Mouse (Mus musculus): ENCODE data around the gene Adam33. TPM values are rescaled to one million over a fixed set of nuclear protein-coding genes. Genes with fewer than 3 reads are reported as not detected.
"Not testable (repeated sequence)": the region's sequence is repeated elsewhere in the genome, so short reads cannot be mapped to it uniquely, and the experiment has no call there.

The Adam33 gene
- 16.9 and 17.3 TPM in 2 replicates for polyA plus RNA-seq (2015; fragmentation: Nextera tagmentation; extraction: Ambion mirVana)

GRCm38 (mm10) chr2:131063404-131063864, at the start of gene Adam33:
TSS of gene Adam33 (minus strand) at chr2:131063814.
- Histone ChIP-seq H3K4me3 (ENCODE audit: low read length) (peak within 1 kb of the TSS; percentile 26), H3K9me3 (replicated peaks; ENCODE audit: control insufficient read depth, low read length) (no peaks in the 10 kb centered on the region), H3K27ac (ENCODE audit: low read length) (no peak within 1 kb of the TSS), H3K36me3 (ENCODE audit: control insufficient read depth, insufficient read depth) (no peaks in the 10 kb centered on the region), H3K27me3 (ENCODE audit: control insufficient read depth, insufficient read depth, low read length) (peaks cover 13% of the 10 kb centered on the region; the same call in 1 of the 2 replicates), H3K4me1 (ENCODE audit: control insufficient read depth, insufficient read depth, low read length) (peaks cover 31% of the 10 kb centered on the region), H3K4me2 (ENCODE audit: low read depth, low read length) (peak within 1 kb of the TSS; percentile 54), H3K9ac (ENCODE audit: low read length) (peak within 1 kb of the TSS; percentile 57)
- ATAC-seq (replicated peaks; ENCODE audit: extremely low read depth, insufficient read depth, low FRiP score) = no peak; the same call in 1 of the 2 replicates
- WGBS = 3% methylated on average over 23 of the region's 27 CpGs

DNA sequence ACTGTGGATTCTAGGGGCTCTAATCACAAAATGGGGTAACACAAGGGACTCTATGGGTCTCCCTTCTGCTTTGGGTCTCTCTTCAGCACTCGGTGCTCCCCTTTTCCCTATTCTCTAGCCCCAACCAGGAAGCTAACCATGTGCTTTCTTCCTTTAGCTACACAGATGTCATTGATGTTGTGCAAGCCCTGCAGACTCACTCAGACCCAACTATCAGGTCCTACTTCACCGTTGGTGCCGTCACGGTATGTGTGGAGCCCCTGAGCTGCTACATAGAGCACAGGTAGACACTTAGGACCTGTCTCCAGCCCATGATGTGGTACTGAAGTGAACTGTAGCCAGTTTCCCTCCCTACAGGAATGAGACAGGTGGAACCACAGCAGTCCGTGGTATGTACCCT, 42.4 kb upstream of the Adam33 start:
- Histone ChIP-seq H3K4me1 (ENCODE audit: control insufficient read depth, insufficient read depth, low read length) (peaks cover 8% of the 10 kb centered on the region), H3K9ac (ENCODE audit: low read length) (no peak overlapping the region), H3K4me2 (ENCODE audit: low read depth, low read length) (no peak overlapping the region), H3K36me3 (ENCODE audit: control insufficient read depth, insufficient read depth) (no peaks in the 10 kb centered on the region), H3K27me3 (ENCODE audit: control insufficient read depth, insufficient read depth, low read length) (no peaks in the 10 kb centered on the region), H3K27ac (ENCODE audit: low read length) (no peak overlapping the region), H3K9me3 (replicated peaks; ENCODE audit: control insufficient read depth, low read length) (no peaks in the 10 kb centered on the region), H3K4me3 (ENCODE audit: low read length) (no peak overlapping the region)
- no peak for ATAC-seq (replicated peaks; ENCODE audit: extremely low read depth, insufficient read depth, low FRiP score)
- 83% methylated on average over 5 of the region's 5 CpGs for WGBS

- not testable (repeated sequence) for ATAC-seq (replicated peaks; ENCODE audit: extremely low read depth, insufficient read depth, low FRiP score); H3K4me1 ChIP-seq (ENCODE audit: control insufficient read depth, insufficient read depth, low read length)
- WGBS = 77% methylated on average over 4 of the region's 4 CpGs
These were observed 41.4 kb upstream of the Adam33 start for GRCm38 (mm10) chr2:131105061-131105460.

GRCm38 (mm10) chr2:131104021-131104420, 40.4 kb upstream of the Adam33 start:
- H3K4me1 ChIP-seq (ENCODE audit: control insufficient read depth, insufficient read depth, low read length) = peaks cover 8% of the 10 kb centered on the region
- H3K9me3 ChIP-seq (replicated peaks; ENCODE audit: control insufficient read depth, low read length) = no peaks in the 10 kb centered on the region
- no peak overlapping the region for H3K9ac ChIP-seq (ENCODE audit: low read length)
- H3K4me2 ChIP-seq (ENCODE audit: low read depth, low read length) = no peak overlapping the region
- peak; percentile 75 for ATAC-seq (replicated peaks; ENCODE audit: extremely low read depth, insufficient read depth, low FRiP score)
- no peaks in the 10 kb centered on the region for H3K27me3 ChIP-seq (ENCODE audit: control insufficient read depth, insufficient read depth, low read length)
- WGBS = 57% methylated on average over 4 of the region's 4 CpGs
- peak overlapping the region; percentile 61 for H3K27ac ChIP-seq (ENCODE audit: low read length)
- H3K36me3 ChIP-seq (ENCODE audit: control insufficient read depth, insufficient read depth) = no peaks in the 10 kb centered on the region
- H3K4me3 ChIP-seq (ENCODE audit: low read length) = no peak overlapping the region

More at GRCm38 (mm10) chr2:131105061-131105460, 41.4 kb upstream of the Adam33 start:
- H3K9ac ChIP-seq (ENCODE audit: low read length); H3K9me3 ChIP-seq (replicated peaks; ENCODE audit: control insufficient read depth, low read length); H3K4me3 ChIP-seq (ENCODE audit: low read length); H3K4me2 ChIP-seq (ENCODE audit: low read depth, low read length); H3K27me3 ChIP-seq (ENCODE audit: control insufficient read depth, insufficient read depth, low read length); H3K27ac ChIP-seq (ENCODE audit: low read length); H3K36me3 ChIP-seq (ENCODE audit: control insufficient read depth, insufficient read depth): not testable (repeated sequence)

DNA sequence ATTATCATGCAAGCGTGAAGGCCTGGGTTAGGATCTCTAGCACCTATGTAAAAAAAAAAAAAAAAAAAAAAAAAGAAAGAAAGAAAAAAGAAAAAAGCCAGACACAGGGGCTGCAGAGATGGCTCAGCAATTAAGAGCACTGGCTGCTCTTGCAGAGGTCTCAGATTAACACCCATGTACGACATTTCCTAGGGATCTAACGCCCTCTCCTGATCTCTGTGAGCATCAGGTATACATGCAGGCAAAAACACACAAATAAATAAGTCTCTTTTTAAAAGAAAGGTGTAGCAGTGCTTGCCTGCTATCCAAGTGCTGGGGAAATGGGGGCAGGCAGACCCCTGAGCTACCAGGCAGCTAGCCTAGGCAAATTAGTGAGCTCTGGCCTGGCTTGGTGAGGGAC, 37.9 kb upstream of the Adam33 start:
- no peak for ATAC-seq (replicated peaks; ENCODE audit: extremely low read depth, insufficient read depth, low FRiP score)
- Histone ChIP-seq H3K9me3 (replicated peaks; ENCODE audit: control insufficient read depth, low read length) (no peaks in the 10 kb centered on the region), H3K4me2 (ENCODE audit: low read depth, low read length) (no peak overlapping the region), H3K4me3 (ENCODE audit: low read length) (no peak overlapping the region), H3K36me3 (ENCODE audit: control insufficient read depth, insufficient read depth) (no peaks in the 10 kb centered on the region), H3K4me1 (ENCODE audit: control insufficient read depth, insufficient read depth, low read length) (peaks cover 9% of the 10 kb centered on the region), H3K27ac (ENCODE audit: low read length) (no peak overlapping the region), H3K9ac (ENCODE audit: low read length) (no peak overlapping the region), H3K27me3 (ENCODE audit: control insufficient read depth, insufficient read depth, low read length) (no peaks in the 10 kb centered on the region)
- 50% methylated on average over 3 of the region's 3 CpGs for WGBS

DNA sequence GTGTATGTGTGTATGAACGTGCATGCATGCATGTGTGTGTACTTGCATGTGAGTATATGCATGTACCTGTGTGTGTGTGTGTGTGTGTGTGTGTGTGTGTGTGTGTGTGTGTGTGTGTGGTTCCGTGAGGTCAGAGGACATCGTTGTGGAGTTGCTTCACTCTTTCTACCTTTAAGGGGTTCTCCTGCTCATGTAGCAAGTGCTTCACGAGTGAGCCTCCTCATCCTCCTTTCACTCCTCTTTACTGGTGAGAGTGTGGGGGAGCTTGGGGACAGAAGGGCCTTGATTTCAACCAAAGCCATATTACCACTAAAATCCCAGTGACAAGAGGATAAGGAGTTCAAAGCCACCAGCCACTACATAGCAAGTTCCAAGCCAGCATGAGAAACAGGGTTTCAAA, 33.5 kb upstream of the Adam33 start:
- Histone ChIP-seq H3K9ac (ENCODE audit: low read length) (no peak overlapping the region), H3K4me3 (ENCODE audit: low read length) (no peak overlapping the region), H3K27me3 (ENCODE audit: control insufficient read depth, insufficient read depth, low read length) (no peaks in the 10 kb centered on the region), H3K36me3 (ENCODE audit: control insufficient read depth, insufficient read depth) (no peaks in the 10 kb centered on the region), H3K27ac (ENCODE audit: low read length) (peak overlapping the region; percentile 79), H3K4me1 (ENCODE audit: control insufficient read depth, insufficient read depth, low read length) (peaks cover 10% of the 10 kb centered on the region), H3K9me3 (replicated peaks; ENCODE audit: control insufficient read depth, low read length) (no peaks in the 10 kb centered on the region), H3K4me2 (ENCODE audit: low read depth, low read length) (no peak overlapping the region)
- 75% methylated on average over 4 of the region's 4 CpGs for WGBS
- ATAC-seq (replicated peaks; ENCODE audit: extremely low read depth, insufficient read depth, low FRiP score) = no peak

DNA sequence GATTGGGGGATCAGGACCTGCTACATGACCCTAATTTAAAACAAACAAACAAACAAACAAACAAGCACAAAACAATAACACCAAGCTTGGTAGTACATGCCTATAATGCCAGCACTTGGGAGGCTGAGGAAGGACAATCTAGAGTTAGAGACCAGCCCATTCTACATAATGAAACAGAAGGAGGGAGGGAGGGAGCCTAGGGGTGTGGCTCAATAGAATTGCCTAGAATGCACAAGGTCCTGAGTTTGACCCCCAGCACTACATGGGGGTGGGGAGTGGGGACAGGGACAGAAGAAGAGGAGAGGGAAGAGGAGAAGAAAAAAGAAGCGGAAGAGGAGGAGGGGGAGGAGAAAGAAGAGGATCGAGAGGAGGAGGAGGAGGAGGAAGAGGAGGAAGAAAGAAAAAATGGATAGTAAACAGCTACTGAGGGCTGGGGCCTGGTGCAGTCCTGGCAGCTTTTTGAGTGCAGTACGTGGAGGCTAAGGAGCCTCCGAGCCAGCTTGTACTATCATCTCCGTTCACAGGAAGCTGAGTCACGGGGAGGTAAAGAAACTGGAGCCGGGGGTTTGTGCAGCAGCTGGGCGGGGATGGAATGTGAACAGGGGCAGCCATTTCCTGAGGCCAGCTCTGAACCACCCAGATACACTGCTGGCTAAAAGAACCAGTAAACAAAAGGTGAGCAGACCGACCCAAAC, 32.6 kb upstream of the Adam33 start:
- peak; percentile 85 for ATAC-seq (replicated peaks; ENCODE audit: extremely low read depth, insufficient read depth, low FRiP score)
- peak overlapping the region; percentile 36 for H3K4me2 ChIP-seq (ENCODE audit: low read depth, low read length)
- no peaks in the 10 kb centered on the region for H3K27me3 ChIP-seq (ENCODE audit: control insufficient read depth, insufficient read depth, low read length)
- no peak overlapping the region for H3K4me3 ChIP-seq (ENCODE audit: low read length)
- peaks cover 10% of the 10 kb centered on the region for H3K4me1 ChIP-seq (ENCODE audit: control insufficient read depth, insufficient read depth, low read length)
- 20% methylated on average over 9 of the region's 9 CpGs for WGBS
- no peaks in the 10 kb centered on the region for H3K36me3 ChIP-seq (ENCODE audit: control insufficient read depth, insufficient read depth)
- no peaks in the 10 kb centered on the region for H3K9me3 ChIP-seq (replicated peaks; ENCODE audit: control insufficient read depth, low read length)
- peak overlapping the region; percentile 79 for H3K27ac ChIP-seq (ENCODE audit: low read length)
- H3K9ac ChIP-seq (ENCODE audit: low read length) = peak overlapping the region; percentile 26

GRCm38 (mm10) chr2:131094823-131095222, 31.2 kb upstream of the Adam33 start:
- Histone ChIP-seq H3K36me3 (ENCODE audit: control insufficient read depth, insufficient read depth) (no peaks in the 10 kb centered on the region), H3K9ac (ENCODE audit: low read length) (no peak overlapping the region), H3K4me3 (ENCODE audit: low read length) (no peak overlapping the region), H3K4me2 (ENCODE audit: low read depth, low read length) (no peak overlapping the region), H3K27ac (ENCODE audit: low read length) (no peak overlapping the region), H3K9me3 (replicated peaks; ENCODE audit: control insufficient read depth, low read length) (no peaks in the 10 kb centered on the region), H3K4me1 (ENCODE audit: control insufficient read depth, insufficient read depth, low read length) (peaks cover 10% of the 10 kb centered on the region), H3K27me3 (ENCODE audit: control insufficient read depth, insufficient read depth, low read length) (no peaks in the 10 kb centered on the region)
- WGBS = 0% methylated on average over 1 of the region's 1 CpGs
- ATAC-seq (replicated peaks; ENCODE audit: extremely low read depth, insufficient read depth, low FRiP score) = no peak

DNA sequence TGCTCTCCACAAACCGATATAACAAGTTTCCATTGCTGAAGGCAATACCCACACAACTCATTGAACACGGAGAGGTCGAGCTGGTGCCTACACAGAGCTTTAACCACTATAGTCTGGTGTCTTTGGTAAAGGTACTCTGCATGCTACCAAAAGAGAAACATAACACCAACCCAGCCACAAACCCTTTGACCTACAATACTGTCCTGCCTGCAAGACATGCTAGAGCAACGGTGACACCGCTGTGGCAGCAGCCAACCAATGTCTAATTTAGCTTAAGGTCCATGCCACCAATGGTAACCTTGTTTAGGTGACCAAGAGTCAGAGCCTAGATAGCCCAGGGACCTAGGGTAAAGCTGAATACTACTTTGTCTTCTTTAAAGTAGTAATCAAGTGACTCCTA, 30.0 kb upstream of the Adam33 start:
- Histone ChIP-seq H3K27me3 (ENCODE audit: control insufficient read depth, insufficient read depth, low read length) (no peaks in the 10 kb centered on the region), H3K4me2 (ENCODE audit: low read depth, low read length) (no peak overlapping the region), H3K36me3 (ENCODE audit: control insufficient read depth, insufficient read depth) (no peaks in the 10 kb centered on the region), H3K27ac (ENCODE audit: low read length) (no peak overlapping the region), H3K9ac (ENCODE audit: low read length) (no peak overlapping the region), H3K9me3 (replicated peaks; ENCODE audit: control insufficient read depth, low read length) (no peaks in the 10 kb centered on the region), H3K4me1 (ENCODE audit: control insufficient read depth, insufficient read depth, low read length) (peaks cover 10% of the 10 kb centered on the region), H3K4me3 (ENCODE audit: low read length) (no peak overlapping the region)
- no peak for ATAC-seq (replicated peaks; ENCODE audit: extremely low read depth, insufficient read depth, low FRiP score)
- 81% methylated on average over 5 of the region's 5 CpGs for WGBS

Measured in heart, embryonic 16.5 days (tissue).